Mouse (Mus musculus) embryonic facial prominence, embryonic 12.5 days (tissue): ENCODE measurements at regions not wholly inside any gene's neighbourhood (a gene's known extent, or its start where the extent isn't known, plus 50 kb on each side); places are given as distances from the start of the nearest gene placed in this dataset.

ENCODE experiments used
- ATAC-seq: fragments of 200-750 bp; cut with Nextera tagmentation; 2 replicates; pipeline ENCODE4 v1.8.0; 2017; ENCODE audit not compliant: insufficient number of reproducible peaks, insufficient read depth, low FRiP score, low TSS enrichment
- H3K27ac ChIP-seq: fragments of 300-500 bp; sonication (generic); 2 replicates; pipeline ENCODE4 v1.5.1; 2016; ENCODE audit warnings: mild to moderate bottlenecking
- H3K27me3 ChIP-seq: fragments of 300-500 bp; sonication (generic); 2 replicates; pipeline ENCODE4 v1.6.1; 2016; ENCODE audit warnings: mild to moderate bottlenecking, moderate library complexity
- H3K36me3 ChIP-seq: fragments of 300-500 bp; sonication (generic); 2 replicates; pipeline ENCODE4 v1.6.1; 2016; ENCODE audit warnings: mild to moderate bottlenecking
- H3K4me1 ChIP-seq: fragments of 300-500 bp; sonication (generic); 2 replicates; pipeline ENCODE4 v1.6.1; 2016
- H3K4me2 ChIP-seq: fragments of 300-500 bp; sonication (generic); replicated peaks from 2 replicates; pipeline ENCODE4 v1.6.1; 2016; ENCODE audit warnings: mild to moderate bottlenecking, moderate library complexity
- H3K4me3 ChIP-seq: fragments of 300-500 bp; sonication (generic); 2 replicates; pipeline ENCODE4 v1.5.1; 2016; ENCODE audit warnings: mild to moderate bottlenecking
- H3K9ac ChIP-seq: fragments of 300-500 bp; sonication (generic); 2 replicates; pipeline ENCODE4 v1.6.1; 2016; ENCODE audit warnings: mild to moderate bottlenecking, moderate library complexity
- H3K9me3 ChIP-seq: fragments of 300-500 bp; sonication (generic); 2 replicates; pipeline ENCODE4 v1.6.1; 2016; ENCODE audit warnings: mild to moderate bottlenecking, moderate library complexity
- WGBS: fragments of 180-500 bp; shearing (Covaris S2); methylation state at CpG from one replicate; pipeline ENCODE4 v1.1.7; 2016; 5-methylcytosine and 5-hydroxymethylcytosine counted together

DNA sequence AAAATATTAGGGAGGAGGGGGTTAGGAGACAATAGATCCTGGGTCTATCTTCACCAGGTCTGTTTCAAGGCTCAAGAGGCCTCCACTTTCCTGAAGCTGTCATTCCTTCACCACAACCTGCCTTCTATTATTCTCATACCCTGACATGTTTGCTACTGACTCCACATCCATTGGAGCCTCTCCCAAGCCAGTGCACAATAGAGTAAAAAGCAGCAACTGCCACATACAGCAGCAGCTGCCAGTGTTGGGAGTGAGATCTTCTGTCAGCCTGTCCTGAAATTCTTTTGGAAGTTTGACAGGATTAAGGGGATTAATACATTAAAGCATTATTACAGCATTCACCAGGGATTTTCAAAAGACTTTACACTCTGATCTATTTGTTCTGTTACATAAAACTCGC, 441.8 kb downstream of the Cdk5rap2 start:
- H3K9ac ChIP-seq = no peak overlapping the region
- H3K4me2 ChIP-seq = no peak overlapping the region
- no peaks in the 10 kb centered on the region for H3K4me1 ChIP-seq
- WGBS = 84% methylated on average over 1 of the region's 1 CpGs
- H3K9me3 ChIP-seq = no peaks in the 10 kb centered on the region
- no peaks in the 10 kb centered on the region for H3K36me3 ChIP-seq
- ATAC-seq = no peak
- H3K27ac ChIP-seq = no peak overlapping the region
- H3K4me3 ChIP-seq = no peak overlapping the region
- H3K27me3 ChIP-seq = no peaks in the 10 kb centered on the region
